Mouse (Mus musculus) liver, embryonic 14.5 days (tissue): ENCODE measurements around the gene Eftud2. TPM values are rescaled to one million over a fixed set of nuclear protein-coding genes. Genes with fewer than 3 reads are reported as not detected.

Experiments
- ATAC-seq: fragments of 200-750 bp; cut with Nextera tagmentation; 2 replicates; pipeline ENCODE4 v1.8.0; 2017; ENCODE audit warnings: moderate number of reproducible peaks, mild to moderate bottlenecking, moderate library complexity; ENCODE audit not compliant: insufficient read depth
- DNase-seq, 3 experiments: peaks; one replicate each; pipeline ENCODE4 v3.0.0-alpha.2; 2012 to 2013; ENCODE audit warnings: low read depth in 3 of 3, low spot score in 3 of 3
- H3K27ac ChIP-seq: fragments of 300-500 bp; sonication (generic); 2 replicates; pipeline ENCODE4 v1.5.1; 2014; ENCODE audit warnings: moderate library complexity, mild to moderate bottlenecking, control low read depth, inconsistent platforms
- H3K27me3 ChIP-seq: fragments of 300-500 bp; sonication (generic); 2 replicates; pipeline ENCODE4 v1.6.1; 2014; ENCODE audit warnings: mild to moderate bottlenecking, low read length, moderate library complexity; ENCODE audit not compliant: control insufficient read depth, insufficient read depth
- H3K36me3 ChIP-seq: fragments of 300-500 bp; sonication (generic); replicated peaks from 2 replicates; pipeline ENCODE4 v1.6.1; 2014; ENCODE audit warnings: low read depth; ENCODE audit not compliant: control insufficient read depth, insufficient read depth
- H3K4me1 ChIP-seq, 2 experiments: fragments of 200-500 bp in 1 of 2; fragments of 300-500 bp in 1 of 2; sonication (generic) in 1 of 2; replicated peaks; 2 replicates each; pipeline ENCODE4 v1.6.1; 2012 to 2014; ENCODE audit warnings: antibody characterized with exemption in 1 of 2, inconsistent platforms in 1 of 2, low read length in 1 of 2; ENCODE audit not compliant: control insufficient read depth in 2 of 2, insufficient read depth in 2 of 2
- H3K4me2 ChIP-seq: fragments of 300-500 bp; sonication (generic); 2 replicates; pipeline ENCODE4 v1.6.1; 2014; ENCODE audit warnings: low read depth, mild to moderate bottlenecking, control low read depth, moderate library complexity
- H3K4me3 ChIP-seq, 2 experiments: fragments of 200-500 bp in 1 of 2; fragments of 300-500 bp in 1 of 2; sonication (generic) in 1 of 2; 2 replicates each; pipeline ENCODE4 v1.5.1; 2012 to 2014; ENCODE audit warnings: low read depth in 2 of 2, low read length in 2 of 2, mild to moderate bottlenecking in 2 of 2, control low read depth in 1 of 2, inconsistent platforms in 1 of 2, moderate library complexity in 1 of 2; ENCODE audit not compliant: insufficient read depth in 1 of 2
- H3K9ac ChIP-seq: fragments of 300-500 bp; sonication (generic); replicated peaks from 2 replicates; pipeline ENCODE4 v1.6.1; 2014; ENCODE audit warnings: mild to moderate bottlenecking, control low read depth, moderate library complexity
- H3K9me3 ChIP-seq: fragments of 300-500 bp; sonication (generic); 2 replicates; pipeline ENCODE4 v1.6.1; 2016; ENCODE audit warnings: low read length, mixed read lengths; ENCODE audit not compliant: control insufficient read depth
- CTCF ChIP-seq: IDR thresholded peaks from 2 replicates; pipeline ENCODE4 v1.5.1; 2016; ENCODE audit warnings: antibody characterized with exemption, low read depth, control low read depth
- EP300 ChIP-seq: IDR thresholded peaks from 2 replicates; pipeline ENCODE4 v1.6.1; 2016; ENCODE audit warnings: antibody characterized with exemption, low read depth
- WGBS: fragments of 180-500 bp; shearing (Covaris S2); extraction: QIAGEN DNeasy Blood & Tissue Kit; methylation state at CpG from one replicate; pipeline ENCODE4 v1.1.7; 2014; ENCODE audit not compliant: insufficient replicate concordance; 5-methylcytosine and 5-hydroxymethylcytosine counted together
- polyA plus RNA-seq, 2 experiments: library from polyadenylated mRNA; depleted of rRNA in 1 of 2; stranded (reverse) in 1 of 2; unstranded in 1 of 2; fragments of >200 nt; fragmentation: Nextera tagmentation in 1 of 2; extraction: Ambion mirVana in 1 of 2; gene quantifications; 2 replicates each; pipeline versions ENCODE4 v1.2.1 to v1.2.3; 2012 to 2014

Eftud2 gene
- polyA plus RNA-seq, 2 experiments = 51.1 to 88.8 TPM

GRCm38 (mm10) chr11:102918077-102918476 lies 37.3 kb upstream of the Eftud2 start:
- DNase-seq = no peak

GRCm38 (mm10) chr11:102915380-102915779 lies 34.6 kb upstream of the Eftud2 start:
- DNase-seq (no peak), ATAC-seq (no peak)
- Histone ChIP-seq H3K4me1 (no peaks in the 10 kb centered on the region), H3K9me3 (no peaks in the 10 kb centered on the region), H3K36me3 (peaks cover 74% of the 10 kb centered on the region), H3K27me3 (no peaks in the 10 kb centered on the region), H3K4me2 (no peak overlapping the region), H3K9ac (no peak overlapping the region), H3K4me3 (no peak overlapping the region), H3K27ac (no peak overlapping the region)
- TF ChIP-seq EP300 (no peak), CTCF (no peak)
- WGBS = 89% methylated on average over 9 of the region's 9 CpGs

More at GRCm38 (mm10) chr11:102918077-102918476, 37.3 kb upstream of the Eftud2 start:
- no peaks in the 10 kb centered on the region for H3K27me3 ChIP-seq
- no peak for TF ChIP-seq CTCF
- no peak for TF ChIP-seq EP300
- peaks cover 4 to 6% of the 10 kb centered on the region in 2 experiments; a peak in 3 of 4 replicates for H3K4me1 ChIP-seq
- no peak overlapping the region for H3K9ac ChIP-seq
- no peak for ATAC-seq
- WGBS = 82% methylated on average over 4 of the region's 4 CpGs
- H3K27ac ChIP-seq = no peak overlapping the region
- H3K36me3 ChIP-seq = peaks cover 74% of the 10 kb centered on the region
- no peak overlapping the region for H3K4me2 ChIP-seq
- no peak overlapping the region for H3K4me3 ChIP-seq
- H3K9me3 ChIP-seq = no peaks in the 10 kb centered on the region

- Histone ChIP-seq H3K36me3 (peaks cover 99% of the 10 kb centered on the region), H3K4me2 (no peak overlapping the region), H3K4me3 (no peak overlapping the region), H3K27ac (no peak overlapping the region), H3K9me3 (no peaks in the 10 kb centered on the region), H3K4me1 (no peaks in the 10 kb centered on the region), H3K9ac (no peak overlapping the region), H3K27me3 (no peaks in the 10 kb centered on the region)
- ATAC-seq (no peak), DNase-seq (no peak)
- WGBS = 78% methylated on average over 7 of the region's 7 CpGs
- TF ChIP-seq EP300 (no peak), CTCF (no peak)
Measured at GRCm38 (mm10) chr11:102911376-102911775, 30.6 kb upstream of the Eftud2 start.

- Histone ChIP-seq H3K4me3 (no peak overlapping the region), H3K36me3 (peaks cover 40% of the 10 kb centered on the region), H3K4me1 (peaks cover 0 to 2% of the 10 kb centered on the region in 2 experiments; a peak in 2 of 4 replicates), H3K9me3 (no peaks in the 10 kb centered on the region), H3K4me2 (no peak overlapping the region), H3K27me3 (no peaks in the 10 kb centered on the region), H3K27ac (no peak overlapping the region), H3K9ac (no peak overlapping the region)
- no peak for ATAC-seq
- WGBS = 77% methylated on average over 7 of the region's 7 CpGs
- TF ChIP-seq CTCF (no peak), EP300 (no peak)
- no peak for DNase-seq
Measured at GRCm38 (mm10) chr11:102903654-102904053, 22.9 kb upstream of the Eftud2 start.

GRCm38 (mm10) chr11:102902107-102902506 lies 21.3 kb upstream of the Eftud2 start:
- H3K4me2 ChIP-seq = no peak overlapping the region
- H3K9ac ChIP-seq = no peak overlapping the region
- H3K27ac ChIP-seq = no peak overlapping the region
- peaks cover 0 to 2% of the 10 kb centered on the region in 2 experiments; a peak in 2 of 4 replicates for H3K4me1 ChIP-seq
- H3K9me3 ChIP-seq = no peaks in the 10 kb centered on the region
- DNase-seq (no peak), ATAC-seq (no peak)
- 74% methylated on average over 5 of the region's 5 CpGs for WGBS
- no peaks in the 10 kb centered on the region for H3K27me3 ChIP-seq
- peaks cover 25% of the 10 kb centered on the region for H3K36me3 ChIP-seq
- no peak for TF ChIP-seq CTCF
- TF ChIP-seq EP300 = no peak
- no peak overlapping the region for H3K4me3 ChIP-seq
